ENCODE assay signal across 9 mouse cellular contexts in the genomic region with DNA sequence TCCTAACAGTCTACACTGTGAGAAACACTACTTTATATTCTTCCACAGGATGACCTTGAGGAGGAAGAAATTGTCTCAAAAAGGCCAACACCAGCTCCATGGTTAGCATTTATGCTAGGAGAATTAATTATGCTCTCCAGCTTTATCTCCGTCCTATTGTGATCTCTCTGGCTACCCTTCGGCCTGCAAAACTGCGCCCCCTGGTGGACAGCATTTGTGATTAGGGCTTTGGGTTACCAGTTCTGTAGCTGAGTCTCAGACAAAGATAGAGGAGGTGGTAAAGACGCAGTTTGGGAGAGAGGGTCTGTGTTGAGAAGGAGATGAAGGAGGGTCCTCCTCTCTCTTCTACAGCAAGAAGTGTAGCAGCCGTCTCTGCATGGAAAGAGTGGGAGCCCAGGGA. TPM values are rescaled to one million over a fixed set of nuclear protein-coding genes. Genes with fewer than 3 reads are reported as not detected.
A peak's percentile ranks its signal among the peaks of the same experiment; 100 is the strongest.
DNase-seq lines count a peak whose midpoint lies in the region; ATAC-seq and TF ChIP-seq lines count a peak whose summit lies in the region.
"Had no signal": no experiment of that assay in that cellular context is flagged by ENCODE, and none has a peak within 500 bp of the region (broad histone marks: within the 10 kb centered on the region; RNA-seq: fewer than 3 reads in every experiment).

No protein-coding gene starts in this region.

- peak; percentile 39 to 67 for DNase-seq in layer of hippocampus, adult 18-20 months (ENCODE audit: low spot score in 2 of 2)
- no peak for DNase-seq in layer of hippocampus, adult 9-10 months (ENCODE audit: low spot score)
- peak; percentile 74 for DNase-seq in Muller cell, postnatal 12 days (ENCODE audit: inconsistent ontology term)
- DNase-seq in cerebellum, postnatal 25 days: peak; percentile 67 to 85
- DNase-seq in liver, embryonic 14.5 days (ENCODE audit: low read depth in 3 of 3, low spot score in 3 of 3): peak; percentile 56 to 63 (median 57)
- DNase-seq in retina, embryonic 14.5 days (ENCODE audit: low spot score): peak; percentile 83
- peak; percentile 62 to 86 for DNase-seq in urinary bladder, postnatal 4 days (ENCODE audit: low spot score in 2 of 2)

- 0 out of 2 replicates have a peak overlapping the region, but pooled peaks have one; percentile 0 for H3K27ac ChIP-seq in heart, embryonic 13.5 days (replicated peaks)
- no peak overlapping the region for H3K27ac ChIP-seq in liver, embryonic 14.5 days

- H3K4me3 ChIP-seq in heart, embryonic 13.5 days: no peak overlapping the region
- no peak overlapping the region for H3K4me3 ChIP-seq in liver, embryonic 14.5 days (ENCODE audit: insufficient read depth in 1 of 2, low read depth in 2 of 2, low read length in 2 of 2)
- H3K4me3 ChIP-seq: myocyte had no signal

- no peaks in the 10 kb centered on the region; the same call in 1 of the 2 replicates for H3K27me3 ChIP-seq in heart, embryonic 13.5 days (replicated peaks)
- H3K27me3 ChIP-seq in liver, embryonic 14.5 days (ENCODE audit: control insufficient read depth, insufficient read depth, low read length): peaks cover 8% of the 10 kb centered on the region; the same call in 1 of the 2 replicates

- WGBS in heart, embryonic 13.5 days: 9% methylated on average over 5 of the region's 5 CpGs
- 11% methylated on average over 5 of the region's 5 CpGs for WGBS in liver, embryonic 14.5 days (ENCODE audit: insufficient replicate concordance)

- H3K4me1 ChIP-seq in heart, embryonic 13.5 days: peaks cover 57% of the 10 kb centered on the region
- H3K4me1 ChIP-seq in liver, embryonic 14.5 days (replicated peaks; ENCODE audit: control insufficient read depth in 2 of 2, insufficient read depth in 2 of 2, low read length in 1 of 2): peaks cover 8 to 11% of the 10 kb centered on the region in 2 experiments; a peak in 3 of 4 replicates

- no peaks in the 10 kb centered on the region for H3K9me3 ChIP-seq in heart, embryonic 13.5 days
- H3K9me3 ChIP-seq in liver, embryonic 14.5 days (ENCODE audit: control insufficient read depth, low read length): no peaks in the 10 kb centered on the region

- peak; percentile 94 for TF ChIP-seq CTCF in liver, embryonic 14.5 days (IDR thresholded peaks at IDR 0.05; ENCODE audit: low read depth)

- no peak for ATAC-seq in heart, embryonic 13.5 days (ENCODE audit: extremely low read depth, insufficient number of reproducible peaks, low FRiP score, low TSS enrichment)
- no peak for ATAC-seq in liver, embryonic 14.5 days (ENCODE audit: insufficient read depth)

- no peak overlapping the region for H3K4me2 ChIP-seq in heart, embryonic 13.5 days
- no peak overlapping the region for H3K4me2 ChIP-seq in liver, embryonic 14.5 days (ENCODE audit: low read depth)

- no peak for TF ChIP-seq EP300 in liver, embryonic 14.5 days (IDR thresholded peaks at IDR 0.05; ENCODE audit: low read depth)

- no peak overlapping the region for H3K9ac ChIP-seq in heart, embryonic 13.5 days
- no peak overlapping the region for H3K9ac ChIP-seq in liver, embryonic 14.5 days (replicated peaks)

- H3K36me3 ChIP-seq in heart, embryonic 13.5 days: no peaks in the 10 kb centered on the region
- H3K36me3 ChIP-seq in liver, embryonic 14.5 days (replicated peaks; ENCODE audit: control insufficient read depth, insufficient read depth, low read depth): no peaks in the 10 kb centered on the region

RNA-seq across cellular contexts. Expression of a gene that starts 10.6 kb away (rescaled TPM):
- 1 to 10 TPM; 1.2 to 1.5 TPM for total RNA-seq in layer of hippocampus, adult 18-20 months (2021)
- 3,602 and 4,207 TPM in 2 replicates for polyA plus RNA-seq in heart, embryonic 13.5 days (2015; fragmentation: Nextera tagmentation; extraction: Ambion mirVana)
- polyA plus RNA-seq in liver, embryonic 14.5 days (2012; rRNA removed): 0.95 and 1.3 TPM in 2 replicates
- polyA plus RNA-seq in liver, embryonic 14.5 days (2014; fragmentation: Nextera tagmentation; extraction: Ambion mirVana): 1.5 and 1.7 TPM in 2 replicates

RNA-seq across cellular contexts. Expression of a gene that starts 23.9 kb away (rescaled TPM):
- total RNA-seq in layer of hippocampus, adult 18-20 months (2021): 10 to 100 TPM; 13.2 to 13.9 TPM
- 67.1 and 75.3 TPM in 2 replicates for polyA plus RNA-seq in heart, embryonic 13.5 days (2015; fragmentation: Nextera tagmentation; extraction: Ambion mirVana)
- polyA plus RNA-seq in liver, embryonic 14.5 days (2012; rRNA removed): 3.2 TPM in 2 replicates
- 4.5 and 5.2 TPM in 2 replicates for polyA plus RNA-seq in liver, embryonic 14.5 days (2014; fragmentation: Nextera tagmentation; extraction: Ambion mirVana)

RNA-seq across cellular contexts. Expression of a gene that starts 28.6 kb away (rescaled TPM):
- total RNA-seq in layer of hippocampus, adult 18-20 months (2021): 1 to 10 TPM; 1.0 to 1.3 TPM
- polyA plus RNA-seq in heart, embryonic 13.5 days (2015; fragmentation: Nextera tagmentation; extraction: Ambion mirVana): 4.0 and 4.4 TPM in 2 replicates
- 0.12 and 0.30 TPM in 2 replicates for polyA plus RNA-seq in liver, embryonic 14.5 days (2012; rRNA removed)
- polyA plus RNA-seq in liver, embryonic 14.5 days (2014; fragmentation: Nextera tagmentation; extraction: Ambion mirVana): 0.13 and 0.14 TPM in 2 replicates

RNA-seq across cellular contexts. Expression of a gene that starts 46.3 kb away (rescaled TPM):
- 1 to 10 TPM; 1.7 to 2.0 TPM for total RNA-seq in layer of hippocampus, adult 18-20 months (2021)
- polyA plus RNA-seq in heart, embryonic 13.5 days (2015; fragmentation: Nextera tagmentation; extraction: Ambion mirVana): 5,554 and 6,221 TPM in 2 replicates
- polyA plus RNA-seq in liver, embryonic 14.5 days (2012; rRNA removed): 0.16 and 0.68 TPM in 2 replicates
- polyA plus RNA-seq in liver, embryonic 14.5 days (2014; fragmentation: Nextera tagmentation; extraction: Ambion mirVana): 0.19 and 0.39 TPM in 2 replicates

Comparison
In these comparisons a context has a peak if more than half of its experiments do, and no peak if none do; other contexts are left out.
1. RNA of a gene that starts 10.6 kb away (polyA plus RNA-seq): 3,602 to 4,207 TPM in heart, embryonic 13.5 days; 0.95 to 1.7 TPM in liver, embryonic 14.5 days; every median in the first group is over 1,000 times any median in the second.
2. RNA of a gene that starts 23.9 kb away (polyA plus RNA-seq): 67.1 to 75.3 TPM in heart, embryonic 13.5 days; 3.2 to 5.2 TPM in liver, embryonic 14.5 days; every median in the first group is over 10 times any median in the second.